Mouse (Mus musculus) ES-Bruce4 (cell line): ENCODE measurements around the gene Gstm2.

Experiments
- CTCF ChIP-seq: IDR thresholded peaks from one replicate; pipeline ENCODE4 v1.8.1; 2011; ENCODE audit warnings: low read depth, low read length
- POLR2A ChIP-seq: IDR thresholded peaks from one replicate; pipeline ENCODE4 v1.8.1; 2011; ENCODE audit warnings: low read length; ENCODE audit not compliant: insufficient read depth

- TF ChIP-seq CTCF (no peak), POLR2A (no peak)
Observed at GRCm38 (mm10) chr3:107953906-107954305, 32.3 kb downstream of the Gstm2 start.
